Comparison of ENCODE assay signal across 9 mouse cellular contexts in genomic region chr1:152677482-152678211, GRCm38 (mm10).
DNase-seq lines count a peak whose midpoint lies in the region; ATAC-seq and TF ChIP-seq lines count a peak whose summit lies in the region.
"Had no signal": no experiment of that assay in that cellular context is flagged by ENCODE, and none has a peak within 500 bp of the region (broad histone marks: within the 10 kb centered on the region; RNA-seq: fewer than 3 reads in every experiment).

No protein-coding gene starts in this region.

- no peak for TF ChIP-seq CTCF in intestine, postnatal 0 days (IDR thresholded peaks at IDR 0.05; ENCODE audit: low read depth)
- no peak for TF ChIP-seq CTCF in small intestine, adult 2 months (IDR thresholded peaks at IDR 0.05; ENCODE audit: extremely low read depth, insufficient read length, insufficient replicate concordance, low read depth, low read length)

- no peak for ATAC-seq in hindbrain, embryonic 16.5 days
- ATAC-seq in intestine, postnatal 0 days = no peak
- ATAC-seq in hindbrain, embryonic 11.5 days (ENCODE audit: low FRiP score) = no peak

- H3K9ac ChIP-seq in hindbrain, embryonic 16.5 days (ENCODE audit: low read depth, low read length) = no peak overlapping the region
- H3K9ac ChIP-seq in intestine, postnatal 0 days (ENCODE audit: low read depth, low read length) = no peak overlapping the region
- no peak overlapping the region for H3K9ac ChIP-seq in hindbrain, embryonic 11.5 days (ENCODE audit: low read depth, low read length)
- H3K9ac ChIP-seq: liver, embryonic 15.5 days had no signal

- no peak for DNase-seq in hindbrain, embryonic 10.5 days (ENCODE audit: low spot score)
- peak; percentile 36 to 48 for DNase-seq in kidney, postnatal 25 days
- DNase-seq in hindbrain, embryonic 11.5 days (ENCODE audit: low spot score) = no peak
- no peak for DNase-seq in layer of hippocampus, adult 9-11 months
- DNase-seq: adrenal gland, postnatal 10 days had no signal

- WGBS in hindbrain, embryonic 10.5 days = 83% methylated on average over 12 of the region's 12 CpGs
- WGBS in hindbrain, embryonic 16.5 days = 76% methylated on average over 12 of the region's 12 CpGs
- WGBS in intestine, postnatal 0 days = 59% methylated on average over 12 of the region's 12 CpGs
- 69% methylated on average over 12 of the region's 12 CpGs for WGBS in small intestine, adult 2 months
- WGBS in hindbrain, embryonic 11.5 days = 79% methylated on average over 12 of the region's 12 CpGs

- peaks cover 3% of the 10 kb centered on the region; the same call in 1 of the 2 replicates for H3K9me3 ChIP-seq in hindbrain, embryonic 10.5 days
- H3K9me3 ChIP-seq in hindbrain, embryonic 16.5 days (ENCODE audit: control insufficient read depth, low read length) = no peaks in the 10 kb centered on the region
- no peaks in the 10 kb centered on the region for H3K9me3 ChIP-seq in intestine, postnatal 0 days (ENCODE audit: control insufficient read depth)
- H3K9me3 ChIP-seq in hindbrain, embryonic 11.5 days (ENCODE audit: control insufficient read depth, low read length) = no peaks in the 10 kb centered on the region
- H3K9me3 ChIP-seq: liver, embryonic 15.5 days had no signal

- H3K4me2 ChIP-seq in hindbrain, embryonic 16.5 days (ENCODE audit: low read length) = no peak overlapping the region
- H3K4me2 ChIP-seq in intestine, postnatal 0 days (replicated peaks; ENCODE audit: low read depth) = peak overlapping the region; percentile 30
- H3K4me2 ChIP-seq in hindbrain, embryonic 11.5 days (replicated peaks; ENCODE audit: low read depth, low read length) = no peak overlapping the region
- H3K4me2 ChIP-seq: liver, embryonic 15.5 days had no signal

- H3K27me3 ChIP-seq in hindbrain, embryonic 10.5 days (ENCODE audit: insufficient read depth, poor library complexity, severe bottlenecking) = no peaks in the 10 kb centered on the region
- no peaks in the 10 kb centered on the region for H3K27me3 ChIP-seq in hindbrain, embryonic 16.5 days (replicated peaks; ENCODE audit: control insufficient read depth, insufficient read depth, low read length)
- H3K27me3 ChIP-seq in intestine, postnatal 0 days (replicated peaks; ENCODE audit: control insufficient read depth, insufficient read depth, low read length) = no peaks in the 10 kb centered on the region
- H3K27me3 ChIP-seq in small intestine, adult 2 months (ENCODE audit: control insufficient read depth, insufficient read depth, low read length) = no peaks in the 10 kb centered on the region
- H3K27me3 ChIP-seq in hindbrain, embryonic 11.5 days (ENCODE audit: control insufficient read depth, insufficient read depth, low read length) = no peaks in the 10 kb centered on the region
- H3K27me3 ChIP-seq: liver, embryonic 15.5 days had no signal

- no peak for TF ChIP-seq POLR2A in small intestine, adult 2 months (IDR thresholded peaks at IDR 0.05; ENCODE audit: low read depth, low read length)

- H3K27ac ChIP-seq in hindbrain, embryonic 10.5 days = peak overlapping the region; percentile 13; the same call in 1 of the 2 replicates
- H3K27ac ChIP-seq in hindbrain, embryonic 16.5 days (ENCODE audit: low read depth, low read length) = no peak overlapping the region
- H3K27ac ChIP-seq in intestine, postnatal 0 days (ENCODE audit: low read depth, low read length) = 0 out of 2 replicates have a peak overlapping the region, but pooled peaks have one; percentile 15
- H3K27ac ChIP-seq in small intestine, adult 2 months (ENCODE audit: insufficient read depth, low read depth, low read length) = peak overlapping the region; percentile 55
- no peak overlapping the region for H3K27ac ChIP-seq in hindbrain, embryonic 11.5 days (ENCODE audit: low read depth, low read length)
- H3K27ac ChIP-seq: liver, embryonic 15.5 days had no signal

- H3K36me3 ChIP-seq in hindbrain, embryonic 10.5 days = no peaks in the 10 kb centered on the region
- H3K36me3 ChIP-seq in hindbrain, embryonic 16.5 days (ENCODE audit: control insufficient read depth, insufficient read depth, low read length) = no peaks in the 10 kb centered on the region
- no peaks in the 10 kb centered on the region for H3K36me3 ChIP-seq in intestine, postnatal 0 days (ENCODE audit: control insufficient read depth, insufficient read depth)
- no peaks in the 10 kb centered on the region for H3K36me3 ChIP-seq in small intestine, adult 2 months (ENCODE audit: control insufficient read depth, insufficient read depth, low read length)
- no peaks in the 10 kb centered on the region for H3K36me3 ChIP-seq in hindbrain, embryonic 11.5 days (ENCODE audit: control insufficient read depth, insufficient read depth, low read length)
- H3K36me3 ChIP-seq: liver, embryonic 15.5 days had no signal

- peaks cover 19% of the 10 kb centered on the region for H3K4me1 ChIP-seq in hindbrain, embryonic 10.5 days (replicated peaks)
- H3K4me1 ChIP-seq in hindbrain, embryonic 16.5 days (ENCODE audit: control insufficient read depth, insufficient read depth, low read depth, low read length) = peaks cover 3% of the 10 kb centered on the region
- peaks cover 3% of the 10 kb centered on the region; the same call in 1 of the 2 replicates for H3K4me1 ChIP-seq in intestine, postnatal 0 days (replicated peaks; ENCODE audit: control insufficient read depth, insufficient read depth, low read length)
- peaks cover 6% of the 10 kb centered on the region; the same call in 1 of the 2 replicates for H3K4me1 ChIP-seq in small intestine, adult 2 months (ENCODE audit: control insufficient read depth, insufficient read depth, insufficient read length, low read length)
- no peaks in the 10 kb centered on the region for H3K4me1 ChIP-seq in hindbrain, embryonic 11.5 days (replicated peaks; ENCODE audit: control insufficient read depth, insufficient read depth, low read length)
- H3K4me1 ChIP-seq: liver, embryonic 15.5 days had no signal

- H3K4me3 ChIP-seq in hindbrain, embryonic 10.5 days = no peak overlapping the region
- no peak overlapping the region for H3K4me3 ChIP-seq in hindbrain, embryonic 16.5 days (ENCODE audit: low read length)
- H3K4me3 ChIP-seq in intestine, postnatal 0 days (ENCODE audit: low read depth, low read length) = no peak overlapping the region
- no peak overlapping the region for H3K4me3 ChIP-seq in small intestine, adult 2 months (ENCODE audit: low read depth, low read length)
- H3K4me3 ChIP-seq in hindbrain, embryonic 11.5 days (ENCODE audit: low read depth, low read length) = no peak overlapping the region
- H3K4me3 ChIP-seq: liver, embryonic 15.5 days had no signal

Comparison
In these comparisons a context has a peak if more than half of its experiments do, and no peak if none do; other contexts are left out.
1. H3K27ac ChIP-seq: peak in hindbrain, embryonic 10.5 days (single experiment), intestine, postnatal 0 days (single experiment) and small intestine, adult 2 months (single experiment); none in hindbrain, embryonic 16.5 days (single experiment) and hindbrain, embryonic 11.5 days (single experiment).
2. DNase-seq: peak in kidney, postnatal 25 days (2 of 2); none in hindbrain, embryonic 10.5 days (single experiment), hindbrain, embryonic 11.5 days (single experiment) and layer of hippocampus, adult 9-11 months (single experiment).